Mouse (Mus musculus): Measurements from ENCODE around the gene Macrod2.

Macrod2 gene

GRCm38 (mm10) chr2:142024534-142025155, 1629.5 kb downstream of the Macrod2 start:
- DNase-seq (ENCODE audit: low spot score), result no peak

- no peak for DNase-seq (ENCODE audit: low spot score)
Measured at GRCm38 (mm10) chr2:142026721-142027120, 1631.6 kb downstream of the Macrod2 start.

- no peak for DNase-seq (ENCODE audit: low spot score)
Measured at GRCm38 (mm10) chr2:142030756-142031646, 1635.9 kb downstream of the Macrod2 start.

- DNase-seq (ENCODE audit: low spot score), result no peak
Measured at GRCm38 (mm10) chr2:142055576-142055975, 1660.5 kb downstream of the Macrod2 start.

- DNase-seq (ENCODE audit: low spot score), result no peak
Measured at GRCm38 (mm10) chr2:142057889-142058750, 1663.0 kb downstream of the Macrod2 start.

GRCm38 (mm10) chr2:142058751-142059090, 1663.6 kb downstream of the Macrod2 start:
- no peak for DNase-seq (ENCODE audit: low spot score)

GRCm38 (mm10) chr2:142108947-142109346, 1713.8 kb downstream of the Macrod2 start:
- DNase-seq (ENCODE audit: low spot score), result no peak

- no peak for DNase-seq (ENCODE audit: low spot score)
Measured at GRCm38 (mm10) chr2:142116623-142117022, 1721.5 kb downstream of the Macrod2 start.

GRCm38 (mm10) chr2:142128109-142128508, 1733.0 kb downstream of the Macrod2 start:
- DNase-seq (ENCODE audit: low spot score), result no peak

- DNase-seq (ENCODE audit: low spot score), result no peak
Measured at GRCm38 (mm10) chr2:142129166-142129565, 1734.1 kb downstream of the Macrod2 start.

- DNase-seq (ENCODE audit: low spot score), result no peak
Measured at GRCm38 (mm10) chr2:142149310-142149709, 1754.2 kb downstream of the Macrod2 start.

- no peak for DNase-seq (ENCODE audit: low spot score)
Measured at GRCm38 (mm10) chr2:142163506-142164275, 1768.6 kb downstream of the Macrod2 start.

GRCm38 (mm10) chr2:142169649-142170048, 1774.5 kb downstream of the Macrod2 start:
- DNase-seq (ENCODE audit: low spot score), result no peak

GRCm38 (mm10) chr2:142172706-142173105, 1777.6 kb downstream of the Macrod2 start:
- no peak for DNase-seq (ENCODE audit: low spot score)

- no peak for DNase-seq (ENCODE audit: low spot score)
Measured at GRCm38 (mm10) chr2:142174039-142174438, 1778.9 kb downstream of the Macrod2 start.

GRCm38 (mm10) chr2:142186922-142187321, 1791.8 kb downstream of the Macrod2 start:
- DNase-seq (ENCODE audit: low spot score), result no peak

GRCm38 (mm10) chr2:142187428-142187827, 1792.3 kb downstream of the Macrod2 start:
- DNase-seq (ENCODE audit: low spot score), result no peak

GRCm38 (mm10) chr2:142217371-142217770, 1822.3 kb downstream of the Macrod2 start:
- DNase-seq (ENCODE audit: low spot score), result no peak

- no peak for DNase-seq (ENCODE audit: low spot score)
Measured at GRCm38 (mm10) chr2:142222137-142222921, 1827.2 kb downstream of the Macrod2 start.

GRCm38 (mm10) chr2:142222926-142223325, 1827.8 kb downstream of the Macrod2 start:
- no peak for DNase-seq (ENCODE audit: low spot score)

All from left cerebral cortex, adult 11 months (tissue).